Mouse (Mus musculus) heart, embryonic 12.5 days (tissue): ENCODE results near the gene CK137956. TPM values are rescaled to one million over a fixed set of nuclear protein-coding genes. Genes with fewer than 3 reads are reported as not detected.

Source experiments
- ATAC-seq: fragments of 200-750 bp; cut with Nextera tagmentation; 2 replicates; pipeline ENCODE4 v1.8.0; 2017; ENCODE audit warnings: moderate TSS enrichment, moderate library complexity; ENCODE audit not compliant: insufficient number of reproducible peaks, low FRiP score
- H3K27ac ChIP-seq: fragments of 300-500 bp; sonication (generic); 2 replicates; pipeline ENCODE4 v1.5.1; 2016; ENCODE audit warnings: mild to moderate bottlenecking, moderate library complexity; ENCODE audit not compliant: poor library complexity, severe bottlenecking
- H3K27me3 ChIP-seq: fragments of 300-500 bp; sonication (generic); replicated peaks from 2 replicates; pipeline ENCODE4 v1.6.1; 2016; ENCODE audit warnings: mild to moderate bottlenecking, moderate library complexity
- H3K36me3 ChIP-seq: fragments of 300-500 bp; sonication (generic); 2 replicates; pipeline ENCODE4 v1.6.1; 2016; ENCODE audit warnings: mild to moderate bottlenecking, moderate library complexity
- H3K4me1 ChIP-seq: fragments of 300-500 bp; sonication (generic); replicated peaks from 2 replicates; pipeline ENCODE4 v1.6.1; 2016; ENCODE audit warnings: mild to moderate bottlenecking
- H3K4me2 ChIP-seq: fragments of 300-500 bp; sonication (generic); 2 replicates; pipeline ENCODE4 v1.6.1; 2016; ENCODE audit warnings: mild to moderate bottlenecking, moderate library complexity
- H3K4me3 ChIP-seq: fragments of 300-500 bp; sonication (generic); 2 replicates; pipeline ENCODE4 v1.5.1; 2016; ENCODE audit warnings: mild to moderate bottlenecking
- H3K9ac ChIP-seq: fragments of 300-500 bp; sonication (generic); 2 replicates; pipeline ENCODE4 v1.6.1; 2016; ENCODE audit warnings: mild to moderate bottlenecking, moderate library complexity
- H3K9me3 ChIP-seq: fragments of 300-500 bp; sonication (generic); replicated peaks from 2 replicates; pipeline ENCODE4 v1.6.1; 2016; ENCODE audit warnings: mild to moderate bottlenecking, moderate library complexity
- WGBS: fragments of 180-500 bp; shearing (Covaris S2); methylation state at CpG from one replicate; pipeline ENCODE4 v1.1.7; 2016; 5-methylcytosine and 5-hydroxymethylcytosine counted together
- polyA plus RNA-seq: library from polyadenylated mRNA; unstranded; fragments of >200 nt; fragmentation: Nextera tagmentation; extraction: Ambion mirVana; gene quantifications from 2 replicates; pipeline ENCODE4 v1.2.1, GENCODE M21; 2016

CK137956 gene
- polyA plus RNA-seq, result not detected in 2 replicates

- ATAC-seq, result no peak
- Histone ChIP-seq H3K4me2 (no peak within 1 kb of the TSS), H3K36me3 (no peaks in the 10 kb centered on the region), H3K4me3 (no peak within 1 kb of the TSS), H3K9me3 (no peaks in the 10 kb centered on the region), H3K27ac (no peak within 1 kb of the TSS), H3K9ac (no peak within 1 kb of the TSS), H3K27me3 (peaks cover 71% of the 10 kb centered on the region), H3K4me1 (no peaks in the 10 kb centered on the region)
- WGBS, result 4% methylated on average over 39 of the region's 39 CpGs
Measured at GRCm38 (mm10) chr4:127970901-127971868, at the start of gene CK137956. CK137956 (minus strand) TSS chr4:127970951.

GRCm38 (mm10) chr4:128019465-128019864 lies 48.7 kb upstream of the CK137956 start:
- 55% methylated on average over 2 of the region's 2 CpGs for WGBS
- no peak overlapping the region for H3K4me3 ChIP-seq
- no peaks in the 10 kb centered on the region for H3K4me1 ChIP-seq
- 0 out of 2 replicates have a peak, but pooled peaks cover 2% of the 10 kb centered on the region for H3K27me3 ChIP-seq
- no peak for ATAC-seq
- no peak overlapping the region for H3K27ac ChIP-seq
- H3K4me2 ChIP-seq, result no peak overlapping the region
- H3K9me3 ChIP-seq, result no peaks in the 10 kb centered on the region
- H3K36me3 ChIP-seq, result no peaks in the 10 kb centered on the region
- no peak overlapping the region for H3K9ac ChIP-seq

GRCm38 (mm10) chr4:128004797-128005452 lies 34.2 kb upstream of the CK137956 start:
- no peak overlapping the region for H3K4me3 ChIP-seq
- 62% methylated on average over 3 of the region's 3 CpGs for WGBS
- no peaks in the 10 kb centered on the region for H3K27me3 ChIP-seq
- no peak overlapping the region for H3K4me2 ChIP-seq
- H3K27ac ChIP-seq, result no peak overlapping the region
- no peaks in the 10 kb centered on the region for H3K36me3 ChIP-seq
- no peak overlapping the region for H3K9ac ChIP-seq
- H3K9me3 ChIP-seq, result no peaks in the 10 kb centered on the region
- no peaks in the 10 kb centered on the region for H3K4me1 ChIP-seq
- no peak for ATAC-seq

GRCm38 (mm10) chr4:128002638-128003101 lies 31.9 kb upstream of the CK137956 start:
- no peaks in the 10 kb centered on the region for H3K9me3 ChIP-seq
- H3K4me3 ChIP-seq, result no peak overlapping the region
- H3K9ac ChIP-seq, result no peak overlapping the region
- H3K4me2 ChIP-seq, result no peak overlapping the region
- ATAC-seq, result 0 out of 2 replicates have a peak, but pooled peaks have one; percentile 36
- no peak overlapping the region for H3K27ac ChIP-seq
- H3K4me1 ChIP-seq, result no peaks in the 10 kb centered on the region
- no peaks in the 10 kb centered on the region for H3K36me3 ChIP-seq
- peaks cover 3% of the 10 kb centered on the region; the same call in 1 of the 2 replicates for H3K27me3 ChIP-seq
- WGBS, result 52% methylated on average over 4 of the region's 4 CpGs

GRCm38 (mm10) chr4:127999281-127999680 lies 28.5 kb upstream of the CK137956 start:
- no peak overlapping the region for H3K4me3 ChIP-seq
- peaks cover 3% of the 10 kb centered on the region for H3K27me3 ChIP-seq
- 68% methylated on average over 3 of the region's 3 CpGs for WGBS
- H3K9me3 ChIP-seq, result no peaks in the 10 kb centered on the region
- no peak overlapping the region for H3K9ac ChIP-seq
- no peaks in the 10 kb centered on the region for H3K36me3 ChIP-seq
- H3K27ac ChIP-seq, result no peak overlapping the region
- ATAC-seq, result no peak
- no peak overlapping the region for H3K4me2 ChIP-seq
- H3K4me1 ChIP-seq, result no peaks in the 10 kb centered on the region

- no peak for ATAC-seq
- WGBS, result 5% methylated on average over 18 of the region's 18 CpGs
Measured at GRCm38 (mm10) chr4:127989347-127989995, 18.7 kb upstream of the CK137956 start.

GRCm38 (mm10) chr4:127988526-127989180 lies 17.9 kb upstream of the CK137956 start:
- ATAC-seq, result 0 out of 2 replicates have a peak, but pooled peaks have one; percentile 26
- 0 out of 2 replicates have a peak overlapping the region, but pooled peaks have one; percentile 9 for H3K9ac ChIP-seq
- H3K36me3 ChIP-seq, result no peaks in the 10 kb centered on the region
- 1% methylated on average over 37 of the region's 39 CpGs for WGBS
- no peak overlapping the region for H3K27ac ChIP-seq
- H3K4me1 ChIP-seq, result peaks cover 18% of the 10 kb centered on the region
- H3K9me3 ChIP-seq, result no peaks in the 10 kb centered on the region
- peaks cover 90% of the 10 kb centered on the region for H3K27me3 ChIP-seq
- H3K4me3 ChIP-seq, result peak overlapping the region; percentile 51
- H3K4me2 ChIP-seq, result peak overlapping the region; percentile 83

More at GRCm38 (mm10) chr4:127989347-127989995, 18.7 kb upstream of the CK137956 start:
- Histone ChIP-seq H3K9ac (no peak overlapping the region), H3K27ac (no peak overlapping the region), H3K4me1 (peaks cover 18% of the 10 kb centered on the region), H3K4me3 (no peak overlapping the region), H3K27me3 (peaks cover 87% of the 10 kb centered on the region), H3K36me3 (no peaks in the 10 kb centered on the region), H3K4me2 (no peak overlapping the region), H3K9me3 (no peaks in the 10 kb centered on the region)

GRCm38 (mm10) chr4:127987784-127988455 lies 17.2 kb upstream of the CK137956 start, which contains the start of gene Csmd2:
Csmd2 (plus strand) TSS chr4:127987857.
- Histone ChIP-seq H3K4me3 (peak within 1 kb of the TSS; percentile 51), H3K4me2 (peak within 1 kb of the TSS; percentile 83), H3K27me3 (peaks cover 86% of the 10 kb centered on the region), H3K27ac (no peak within 1 kb of the TSS), H3K36me3 (no peaks in the 10 kb centered on the region), H3K9ac (peak within 1 kb of the TSS; percentile 40; the same call in 1 of the 2 replicates), H3K4me1 (peaks cover 18% of the 10 kb centered on the region), H3K9me3 (no peaks in the 10 kb centered on the region)
- no peak for ATAC-seq
- WGBS, result under 1% methylated on average over 60 of the region's 65 CpGs

- no peak for ATAC-seq
- 10% methylated on average over 10 of the region's 10 CpGs for WGBS
- H3K4me3 ChIP-seq, result no peak overlapping the region
Measured at GRCm38 (mm10) chr4:127987270-127987669, 16.5 kb upstream of the CK137956 start.

More at GRCm38 (mm10) chr4:127987270-127987669, 16.5 kb upstream of the CK137956 start:
- no peak overlapping the region for H3K27ac ChIP-seq
- H3K9ac ChIP-seq, result no peak overlapping the region
- H3K9me3 ChIP-seq, result no peaks in the 10 kb centered on the region
- peaks cover 18% of the 10 kb centered on the region for H3K4me1 ChIP-seq
- peak overlapping the region; percentile 83 for H3K4me2 ChIP-seq
- H3K36me3 ChIP-seq, result no peaks in the 10 kb centered on the region
- peaks cover 80% of the 10 kb centered on the region for H3K27me3 ChIP-seq
